Mouse (Mus musculus): ENCODE results near the gene Prr18.

GRCm38 (mm10) chr17:8297746-8298145 lies 39.5 kb upstream of the Prr18 start:
- no peak for TF ChIP-seq EP300 (IDR thresholded peaks at IDR 0.05; ENCODE audit: low read depth)
- TF ChIP-seq CTCF (IDR thresholded peaks at IDR 0.05; ENCODE audit: low read depth), result no peak

Measured in heart, postnatal 0 days (tissue).